Mouse (Mus musculus): ENCODE results near the gene C1qtnf6. TPM values are rescaled to one million over a fixed set of nuclear protein-coding genes. Genes with fewer than 3 reads are reported as not detected.

C1qtnf6 gene
- polyA plus RNA-seq, 1 experiment from 2014 or later = 15.2 TPM

DNA sequence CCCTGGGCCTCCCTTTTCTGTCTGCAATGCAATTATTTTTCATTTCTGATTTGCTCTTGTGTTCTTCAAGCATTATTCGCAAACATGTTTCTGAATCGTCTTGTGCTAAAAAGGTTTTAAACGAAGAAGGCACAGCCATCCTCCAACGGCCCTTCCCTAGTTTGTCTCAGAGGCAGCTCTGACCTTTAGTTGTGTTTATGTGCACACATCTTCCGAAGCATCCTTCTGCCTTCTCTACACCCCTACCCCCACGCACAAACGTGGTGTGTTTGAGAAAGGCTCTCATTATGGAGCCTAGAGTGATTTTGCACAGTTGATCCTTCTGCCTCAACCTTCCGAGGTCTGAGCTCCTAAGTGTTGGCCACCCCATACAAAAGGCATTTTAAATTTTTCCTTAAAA is 17.5 kb upstream of the C1qtnf6 start:
- H3K4me3 ChIP-seq (ENCODE audit: low read depth, low read length) = no peak overlapping the region
- H3K27me3 ChIP-seq (ENCODE audit: control insufficient read depth, insufficient read depth, low read length) = no peaks in the 10 kb centered on the region; the same call in 1 of the 2 replicates
- no peaks in the 10 kb centered on the region for H3K4me1 ChIP-seq (ENCODE audit: control insufficient read depth, insufficient read depth, low read length)
- DNase-seq (ENCODE audit: low spot score) = no peak
- no peak overlapping the region for H3K9ac ChIP-seq (replicated peaks; ENCODE audit: low read length)
- no peaks in the 10 kb centered on the region for H3K36me3 ChIP-seq (replicated peaks; ENCODE audit: control insufficient read depth, insufficient read depth, low read depth, low read length)
- H3K9me3 ChIP-seq (replicated peaks; ENCODE audit: control insufficient read depth, low read length) = no peaks in the 10 kb centered on the region
- ATAC-seq (replicated peaks; ENCODE audit: insufficient number of reproducible peaks, low FRiP score, low TSS enrichment, low read depth) = no peak
- no peak overlapping the region for H3K27ac ChIP-seq (replicated peaks; ENCODE audit: low read depth, low read length)
- 69% methylated on average over 8 of the region's 8 CpGs for WGBS
- no peak overlapping the region for H3K4me2 ChIP-seq (ENCODE audit: low read depth, low read length)

DNA sequence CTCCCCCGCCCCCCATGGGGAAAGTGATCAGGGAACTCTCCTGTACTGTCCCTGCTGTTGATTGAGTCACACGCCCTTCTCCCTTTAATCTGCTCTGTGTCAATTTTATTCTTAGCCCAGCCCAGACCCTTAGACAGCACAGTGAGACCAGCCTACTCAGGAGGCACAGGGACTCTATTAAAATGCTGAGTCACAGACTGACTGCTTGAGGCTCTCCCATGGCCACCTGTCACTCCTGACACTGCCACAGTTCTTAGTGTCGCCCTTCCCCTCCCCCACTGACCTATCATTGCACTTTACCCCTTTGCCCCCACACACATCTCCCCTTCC is 17.1 kb upstream of the C1qtnf6 start:
- DNase-seq (ENCODE audit: low spot score) (no peak), ATAC-seq (replicated peaks; ENCODE audit: insufficient number of reproducible peaks, low FRiP score, low TSS enrichment, low read depth) (peak; percentile 68; the same call in 1 of the 2 replicates)
- H3K4me3 ChIP-seq (ENCODE audit: low read depth, low read length) = no peak overlapping the region
- H3K27me3 ChIP-seq (ENCODE audit: control insufficient read depth, insufficient read depth, low read length) = no peaks in the 10 kb centered on the region; the same call in 1 of the 2 replicates
- H3K4me1 ChIP-seq (ENCODE audit: control insufficient read depth, insufficient read depth, low read length) = no peaks in the 10 kb centered on the region
- H3K36me3 ChIP-seq (replicated peaks; ENCODE audit: control insufficient read depth, insufficient read depth, low read depth, low read length) = no peaks in the 10 kb centered on the region
- no peak overlapping the region for H3K27ac ChIP-seq (replicated peaks; ENCODE audit: low read depth, low read length)
- H3K9me3 ChIP-seq (replicated peaks; ENCODE audit: control insufficient read depth, low read length) = no peaks in the 10 kb centered on the region
- 24% methylated on average over 3 of the region's 3 CpGs for WGBS
- no peak overlapping the region for H3K9ac ChIP-seq (replicated peaks; ENCODE audit: low read length)
- H3K4me2 ChIP-seq (ENCODE audit: low read depth, low read length) = no peak overlapping the region

DNA sequence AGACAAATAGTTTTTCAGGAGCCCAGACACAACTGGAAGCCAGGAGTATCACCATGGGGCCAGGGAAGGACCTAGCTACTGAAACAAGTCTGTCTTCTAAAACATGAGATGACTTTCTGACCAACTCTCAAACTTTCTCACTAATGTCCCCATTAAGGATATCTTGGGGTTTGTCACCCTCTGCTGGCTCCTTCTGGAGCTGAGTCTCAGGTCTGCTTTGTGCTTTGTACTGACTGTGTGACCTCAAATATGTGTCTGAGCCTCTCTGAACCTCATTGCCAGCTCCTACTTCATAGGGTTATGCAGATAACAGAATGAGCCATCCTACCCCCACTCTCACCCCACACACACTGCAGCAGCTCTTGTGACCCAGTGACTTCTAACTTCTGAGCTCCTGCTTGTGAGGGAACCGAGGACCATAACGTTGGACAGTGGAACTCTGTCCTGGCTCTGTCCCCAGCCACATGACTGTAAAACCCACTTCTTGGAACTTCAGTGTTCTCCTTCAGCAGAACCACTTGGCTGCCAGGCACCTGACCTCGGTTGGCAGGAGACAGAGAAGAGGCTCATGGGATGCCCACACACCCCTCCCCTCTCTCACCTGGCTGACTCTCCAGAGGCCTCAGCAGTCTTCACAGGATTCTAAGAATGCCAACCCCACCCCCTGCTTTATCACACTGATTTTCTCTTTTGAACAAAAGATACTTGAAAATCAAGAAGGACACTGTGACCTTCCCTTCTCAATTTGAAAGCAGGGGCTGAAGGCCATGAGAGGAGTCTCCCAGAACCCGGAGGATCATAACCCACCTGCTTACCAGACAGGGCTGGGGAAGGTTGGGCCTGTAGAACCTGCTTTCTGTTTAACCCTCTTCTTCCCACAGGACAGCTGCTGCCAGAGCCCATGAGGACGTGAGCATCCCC is 16.5 kb upstream of the C1qtnf6 start:
- no peak overlapping the region for H3K9ac ChIP-seq (replicated peaks; ENCODE audit: low read length)
- no peaks in the 10 kb centered on the region for H3K9me3 ChIP-seq (replicated peaks; ENCODE audit: control insufficient read depth, low read length)
- DNase-seq (ENCODE audit: low spot score) = no peak
- H3K4me3 ChIP-seq (ENCODE audit: low read depth, low read length) = no peak overlapping the region
- no peaks in the 10 kb centered on the region for H3K4me1 ChIP-seq (ENCODE audit: control insufficient read depth, insufficient read depth, low read length)
- H3K36me3 ChIP-seq (replicated peaks; ENCODE audit: control insufficient read depth, insufficient read depth, low read depth, low read length) = no peaks in the 10 kb centered on the region
- no peaks in the 10 kb centered on the region; the same call in 1 of the 2 replicates for H3K27me3 ChIP-seq (ENCODE audit: control insufficient read depth, insufficient read depth, low read length)
- WGBS = 50% methylated on average over 5 of the region's 5 CpGs
- no peak overlapping the region for H3K4me2 ChIP-seq (ENCODE audit: low read depth, low read length)
- no peak for ATAC-seq (replicated peaks; ENCODE audit: insufficient number of reproducible peaks, low FRiP score, low TSS enrichment, low read depth)
- H3K27ac ChIP-seq (replicated peaks; ENCODE audit: low read depth, low read length) = no peak overlapping the region

DNA sequence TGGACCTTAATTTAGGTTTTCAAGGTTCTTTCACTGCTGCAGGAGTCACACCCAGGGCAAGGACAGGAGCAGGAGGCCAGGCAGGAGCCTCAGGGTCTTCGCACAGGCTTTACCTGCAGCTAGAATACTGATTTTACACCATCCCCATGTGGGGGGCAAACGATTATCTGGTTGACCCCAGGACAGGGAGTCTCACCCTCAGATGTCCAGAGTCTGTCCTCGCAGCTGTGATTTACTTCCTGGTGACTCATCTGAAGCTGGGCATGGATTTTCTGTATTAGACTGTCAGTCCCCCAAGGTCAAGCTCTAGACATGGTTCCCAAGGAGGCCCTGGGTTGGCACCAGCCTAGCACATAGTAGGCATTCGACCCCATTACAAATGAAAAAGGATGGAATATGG is 14.8 kb upstream of the C1qtnf6 start:
- Histone ChIP-seq H3K27ac (replicated peaks; ENCODE audit: low read depth, low read length) (no peak overlapping the region), H3K36me3 (replicated peaks; ENCODE audit: control insufficient read depth, insufficient read depth, low read depth, low read length) (no peaks in the 10 kb centered on the region), H3K4me2 (ENCODE audit: low read depth, low read length) (no peak overlapping the region), H3K9me3 (replicated peaks; ENCODE audit: control insufficient read depth, low read length) (no peaks in the 10 kb centered on the region), H3K4me3 (ENCODE audit: low read depth, low read length) (no peak overlapping the region), H3K9ac (replicated peaks; ENCODE audit: low read length) (no peak overlapping the region), H3K27me3 (ENCODE audit: control insufficient read depth, insufficient read depth, low read length) (no peaks in the 10 kb centered on the region; the same call in 1 of the 2 replicates), H3K4me1 (ENCODE audit: control insufficient read depth, insufficient read depth, low read length) (no peaks in the 10 kb centered on the region)
- ATAC-seq (replicated peaks; ENCODE audit: insufficient number of reproducible peaks, low FRiP score, low TSS enrichment, low read depth) (no peak), DNase-seq (ENCODE audit: low spot score) (no peak)
- WGBS = 81% methylated on average over 4 of the region's 4 CpGs

DNA sequence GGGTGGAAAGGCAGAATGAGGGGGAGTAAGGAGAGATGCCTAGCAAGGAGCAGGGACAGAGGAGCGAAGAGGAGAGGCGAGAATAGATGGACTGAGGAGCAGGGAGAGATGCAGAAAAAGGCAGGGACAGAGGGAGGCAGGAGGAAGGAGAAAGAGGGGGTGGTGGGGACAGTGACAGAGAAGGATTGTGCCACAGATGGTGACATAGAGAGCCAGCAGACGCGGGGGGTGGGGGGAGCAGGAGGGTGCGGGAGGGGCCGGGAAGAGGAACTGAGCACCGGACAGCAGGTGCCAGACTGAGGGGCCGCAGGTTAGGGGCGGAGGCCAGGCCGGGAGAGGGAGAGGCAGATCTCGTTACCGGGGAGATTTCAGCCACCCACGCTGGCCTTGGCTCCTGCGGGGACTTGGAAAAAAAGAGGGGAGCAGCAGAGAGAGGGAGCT is 13.4 kb upstream of the C1qtnf6 start, which contains the start of gene Sstr3:
TSS of gene Sstr3 (minus strand) at position 125 of the 441 bp plus-strand sequence.
- Histone ChIP-seq H3K27ac (replicated peaks; ENCODE audit: low read depth, low read length) (no peak within 1 kb of the TSS), H3K4me3 (ENCODE audit: low read depth, low read length) (no peak within 1 kb of the TSS), H3K4me1 (ENCODE audit: control insufficient read depth, insufficient read depth, low read length) (no peaks in the 10 kb centered on the region), H3K27me3 (ENCODE audit: control insufficient read depth, insufficient read depth, low read length) (no peaks in the 10 kb centered on the region; the same call in 1 of the 2 replicates), H3K4me2 (ENCODE audit: low read depth, low read length) (no peak within 1 kb of the TSS), H3K9me3 (replicated peaks; ENCODE audit: control insufficient read depth, low read length) (no peaks in the 10 kb centered on the region), H3K36me3 (replicated peaks; ENCODE audit: control insufficient read depth, insufficient read depth, low read depth, low read length) (no peaks in the 10 kb centered on the region), H3K9ac (replicated peaks; ENCODE audit: low read length) (peak within 1 kb of the TSS; percentile 18; the same call in 1 of the 2 replicates)
- DNase-seq (ENCODE audit: low spot score) (no peak), ATAC-seq (replicated peaks; ENCODE audit: insufficient number of reproducible peaks, low FRiP score, low TSS enrichment, low read depth) (no peak)
- 14% methylated on average over 14 of the region's 14 CpGs for WGBS

DNA sequence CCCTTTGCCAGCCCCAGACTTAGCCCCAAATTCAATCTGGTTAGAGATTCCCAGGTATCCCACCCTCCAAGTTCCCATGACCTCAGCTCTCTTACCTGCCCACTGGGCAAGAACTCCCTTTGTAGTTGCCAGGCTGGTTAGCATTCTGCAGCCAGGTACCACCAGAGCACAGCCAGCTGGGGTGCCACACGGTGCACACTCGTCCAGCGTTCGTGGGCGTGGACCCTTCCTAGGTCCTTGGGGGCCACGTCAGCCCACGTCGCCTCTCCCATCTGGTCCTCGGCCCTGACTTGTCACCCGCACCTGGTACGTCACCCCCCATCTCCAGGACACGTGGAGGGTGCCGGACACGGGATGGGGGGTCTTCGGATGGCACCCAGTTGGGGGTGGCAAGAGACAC is 12.8 kb upstream of the C1qtnf6 start:
- H3K9me3 ChIP-seq (replicated peaks; ENCODE audit: control insufficient read depth, low read length) = no peaks in the 10 kb centered on the region
- H3K27me3 ChIP-seq (ENCODE audit: control insufficient read depth, insufficient read depth, low read length) = no peaks in the 10 kb centered on the region; the same call in 1 of the 2 replicates
- 83% methylated on average over 15 of the region's 15 CpGs for WGBS
- no peaks in the 10 kb centered on the region for H3K4me1 ChIP-seq (ENCODE audit: control insufficient read depth, insufficient read depth, low read length)
- ATAC-seq (replicated peaks; ENCODE audit: insufficient number of reproducible peaks, low FRiP score, low TSS enrichment, low read depth) = no peak
- DNase-seq (ENCODE audit: low spot score) = no peak
- H3K27ac ChIP-seq (replicated peaks; ENCODE audit: low read depth, low read length) = no peak overlapping the region
- no peak overlapping the region for H3K9ac ChIP-seq (replicated peaks; ENCODE audit: low read length)
- no peak overlapping the region for H3K4me3 ChIP-seq (ENCODE audit: low read depth, low read length)
- no peak overlapping the region for H3K4me2 ChIP-seq (ENCODE audit: low read depth, low read length)
- H3K36me3 ChIP-seq (replicated peaks; ENCODE audit: control insufficient read depth, insufficient read depth, low read depth, low read length) = no peaks in the 10 kb centered on the region

DNA sequence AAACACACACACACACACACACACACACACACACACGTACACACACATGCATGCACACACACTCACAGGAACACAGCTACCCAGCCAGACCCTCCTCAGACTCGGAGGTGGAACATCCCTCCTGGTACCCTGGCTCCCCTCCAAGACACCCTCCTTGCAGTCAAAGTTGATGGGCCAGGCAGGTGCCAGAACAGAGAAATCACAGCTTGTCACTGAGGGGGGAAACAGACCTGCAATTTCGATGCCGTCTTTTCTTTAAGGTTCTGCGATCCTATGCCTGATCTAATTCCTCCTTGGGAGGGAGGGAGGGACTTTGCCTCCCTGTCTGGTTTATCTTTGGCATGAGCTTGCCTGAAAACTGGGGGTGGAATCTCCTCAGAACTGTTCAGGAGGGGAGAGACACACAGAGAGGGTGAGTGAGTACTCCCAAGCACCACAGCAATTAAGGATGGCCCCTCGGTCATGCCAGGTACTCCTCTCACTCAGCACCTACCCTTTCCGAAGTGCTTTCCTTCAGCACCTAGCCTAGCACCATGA is 11.6 kb upstream of the C1qtnf6 start:
- H3K4me1 ChIP-seq (ENCODE audit: control insufficient read depth, insufficient read depth, low read length) = no peaks in the 10 kb centered on the region
- no peaks in the 10 kb centered on the region; the same call in 1 of the 2 replicates for H3K27me3 ChIP-seq (ENCODE audit: control insufficient read depth, insufficient read depth, low read length)
- H3K4me3 ChIP-seq (ENCODE audit: low read depth, low read length) = no peak overlapping the region
- H3K9me3 ChIP-seq (replicated peaks; ENCODE audit: control insufficient read depth, low read length) = no peaks in the 10 kb centered on the region
- WGBS = 81% methylated on average over 7 of the region's 7 CpGs
- DNase-seq (ENCODE audit: low spot score) (no peak), ATAC-seq (replicated peaks; ENCODE audit: insufficient number of reproducible peaks, low FRiP score, low TSS enrichment, low read depth) (no peak)
- no peak overlapping the region for H3K9ac ChIP-seq (replicated peaks; ENCODE audit: low read length)
- no peaks in the 10 kb centered on the region for H3K36me3 ChIP-seq (replicated peaks; ENCODE audit: control insufficient read depth, insufficient read depth, low read depth, low read length)
- no peak overlapping the region for H3K4me2 ChIP-seq (ENCODE audit: low read depth, low read length)
- no peak overlapping the region for H3K27ac ChIP-seq (replicated peaks; ENCODE audit: low read depth, low read length)

Measured in embryonic facial prominence, embryonic 11.5 days (tissue).